Mouse (Mus musculus): Measurements from ENCODE around the gene Dpf3. TPM values are rescaled to one million over a fixed set of nuclear protein-coding genes. Genes with fewer than 3 reads are reported as not detected.

Dpf3 gene
- polyA plus RNA-seq, 1 experiment = 0.52 TPM

GRCm38 (mm10) chr12:83502190-83502589 is 14.7 kb upstream of the Dpf3 start:
- no peak for TF ChIP-seq SRF (IDR thresholded peaks at IDR 0.05; ENCODE audit: control insufficient read depth, insufficient read length, low read depth)
- no peak for TF ChIP-seq TCF12 (IDR thresholded peaks at IDR 0.05; ENCODE audit: insufficient read depth, poor library complexity, severe bottlenecking)
- no peak for TF ChIP-seq MYOG (IDR thresholded peaks at IDR 0.05; ENCODE audit: control insufficient read depth in 1 of 3, insufficient read depth in 1 of 3, insufficient read length in 2 of 3, low read depth in 2 of 3)
- no peak for TF ChIP-seq POLR2A (IDR thresholded peaks at IDR 0.05; ENCODE audit: insufficient read length, low read depth)
- no peak for TF ChIP-seq E2F4 (IDR thresholded peaks at IDR 0.05; ENCODE audit: insufficient read depth)
- no peak for TF ChIP-seq CEBPB (IDR thresholded peaks at IDR 0.05; ENCODE audit: insufficient read depth, poor library complexity, severe bottlenecking)
- TF ChIP-seq TCF3 (IDR thresholded peaks at IDR 0.05; ENCODE audit: insufficient read length, low read depth) = no peak
- no peak for TF ChIP-seq USF1 (IDR thresholded peaks at IDR 0.05; ENCODE audit: low read depth)
- no peak for TF ChIP-seq POLR2AphosphoS2 (IDR thresholded peaks at IDR 0.05; ENCODE audit: insufficient read length, low read depth)
- no peak for TF ChIP-seq MYOD1 (IDR thresholded peaks at IDR 0.05; ENCODE audit: control insufficient read depth in 1 of 3, insufficient read length in 2 of 3, low read depth in 2 of 3)
- TF ChIP-seq REST (IDR thresholded peaks at IDR 0.05; ENCODE audit: insufficient read depth, insufficient read length) = no peak
- TF ChIP-seq MAX (IDR thresholded peaks at IDR 0.05; ENCODE audit: low read depth) = no peak
- H3K4me2 ChIP-seq (ENCODE audit: low read depth) = peak overlapping the region; percentile 64
- no peak overlapping the region for H3K4me3 ChIP-seq
- no peaks in the 10 kb centered on the region for H3K36me3 ChIP-seq (ENCODE audit: control insufficient read depth, insufficient read depth)
- peaks cover 20% of the 10 kb centered on the region for H3K27me3 ChIP-seq (ENCODE audit: control insufficient read depth, insufficient read depth, insufficient read length)
- H3K79me2 ChIP-seq (ENCODE audit: control insufficient read depth, insufficient read depth) = no peaks in the 10 kb centered on the region
- no peak overlapping the region for H3ac ChIP-seq (ENCODE audit: control insufficient read depth, insufficient read length)

DNA sequence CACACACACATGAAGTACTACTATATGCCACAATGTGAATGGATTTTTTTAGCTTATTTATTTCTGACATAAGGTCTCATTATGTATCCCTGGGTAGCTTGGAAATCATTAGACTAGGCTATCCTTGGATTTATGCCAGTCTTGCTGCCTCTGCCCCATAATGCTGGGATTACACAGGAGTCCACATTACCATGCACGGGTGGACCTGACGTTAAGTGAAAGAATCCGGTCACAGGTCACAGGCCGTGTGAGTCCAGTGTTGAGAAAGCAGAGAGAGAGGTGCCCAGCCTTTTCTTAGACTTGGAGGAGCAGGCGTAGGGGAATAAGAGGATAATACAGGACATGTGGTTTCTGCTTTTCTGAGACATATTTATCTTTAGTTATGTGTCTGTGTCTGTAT is 11.7 kb upstream of the Dpf3 start:
- H3ac ChIP-seq (ENCODE audit: control insufficient read depth, insufficient read length) = no peak overlapping the region
- H3K27me3 ChIP-seq (ENCODE audit: control insufficient read depth, insufficient read depth, insufficient read length) = peaks cover 15% of the 10 kb centered on the region
- no peak for TF ChIP-seq USF1 (IDR thresholded peaks at IDR 0.05; ENCODE audit: low read depth)
- TF ChIP-seq E2F4 (IDR thresholded peaks at IDR 0.05; ENCODE audit: insufficient read depth) = no peak
- TF ChIP-seq CEBPB (IDR thresholded peaks at IDR 0.05; ENCODE audit: insufficient read depth, poor library complexity, severe bottlenecking) = no peak
- TF ChIP-seq MYOG (IDR thresholded peaks at IDR 0.05; ENCODE audit: control insufficient read depth in 1 of 3, insufficient read depth in 1 of 3, insufficient read length in 2 of 3, low read depth in 2 of 3) = no peak
- TF ChIP-seq MYOD1 (IDR thresholded peaks at IDR 0.05; ENCODE audit: control insufficient read depth in 1 of 3, insufficient read length in 2 of 3, low read depth in 2 of 3) = no peak
- TF ChIP-seq POLR2AphosphoS2 (IDR thresholded peaks at IDR 0.05; ENCODE audit: insufficient read length, low read depth) = no peak
- no peak for TF ChIP-seq TCF3 (IDR thresholded peaks at IDR 0.05; ENCODE audit: insufficient read length, low read depth)
- TF ChIP-seq REST (IDR thresholded peaks at IDR 0.05; ENCODE audit: insufficient read depth, insufficient read length) = no peak
- TF ChIP-seq TCF12 (IDR thresholded peaks at IDR 0.05; ENCODE audit: insufficient read depth, poor library complexity, severe bottlenecking) = no peak
- TF ChIP-seq SRF (IDR thresholded peaks at IDR 0.05; ENCODE audit: control insufficient read depth, insufficient read length, low read depth) = no peak
- no peak for TF ChIP-seq MAX (IDR thresholded peaks at IDR 0.05; ENCODE audit: low read depth)
- no peak for TF ChIP-seq POLR2A (IDR thresholded peaks at IDR 0.05; ENCODE audit: insufficient read length, low read depth)
- no peaks in the 10 kb centered on the region for H3K36me3 ChIP-seq (ENCODE audit: control insufficient read depth, insufficient read depth)
- H3K4me2 ChIP-seq (ENCODE audit: low read depth) = no peak overlapping the region
- H3K4me3 ChIP-seq = no peak overlapping the region
- no peaks in the 10 kb centered on the region for H3K79me2 ChIP-seq (ENCODE audit: control insufficient read depth, insufficient read depth)

- H3ac ChIP-seq (ENCODE audit: control insufficient read depth, insufficient read length) = no peak overlapping the region
- no peak overlapping the region for H3K4me3 ChIP-seq
- H3K79me2 ChIP-seq (ENCODE audit: control insufficient read depth, insufficient read depth) = no peaks in the 10 kb centered on the region
- H3K27me3 ChIP-seq (ENCODE audit: control insufficient read depth, insufficient read depth, insufficient read length) = peaks cover 28% of the 10 kb centered on the region
- TF ChIP-seq MAX (IDR thresholded peaks at IDR 0.05; ENCODE audit: low read depth) = no peak
- TF ChIP-seq E2F4 (IDR thresholded peaks at IDR 0.05; ENCODE audit: insufficient read depth) = no peak
- no peak for TF ChIP-seq REST (IDR thresholded peaks at IDR 0.05; ENCODE audit: insufficient read depth, insufficient read length)
- no peak for TF ChIP-seq USF1 (IDR thresholded peaks at IDR 0.05; ENCODE audit: low read depth)
- TF ChIP-seq MYOD1 (IDR thresholded peaks at IDR 0.05; ENCODE audit: control insufficient read depth in 1 of 3, insufficient read length in 2 of 3, low read depth in 2 of 3) = no peak
- no peak for TF ChIP-seq TCF3 (IDR thresholded peaks at IDR 0.05; ENCODE audit: insufficient read length, low read depth)
- no peak for TF ChIP-seq CEBPB (IDR thresholded peaks at IDR 0.05; ENCODE audit: insufficient read depth, poor library complexity, severe bottlenecking)
- no peak for TF ChIP-seq SRF (IDR thresholded peaks at IDR 0.05; ENCODE audit: control insufficient read depth, insufficient read length, low read depth)
- no peak for TF ChIP-seq POLR2A (IDR thresholded peaks at IDR 0.05; ENCODE audit: insufficient read length, low read depth)
- TF ChIP-seq TCF12 (IDR thresholded peaks at IDR 0.05; ENCODE audit: insufficient read depth, poor library complexity, severe bottlenecking) = no peak
- no peak for TF ChIP-seq POLR2AphosphoS2 (IDR thresholded peaks at IDR 0.05; ENCODE audit: insufficient read length, low read depth)
- no peak overlapping the region for H3K4me2 ChIP-seq (ENCODE audit: low read depth)
- no peaks in the 10 kb centered on the region for H3K36me3 ChIP-seq (ENCODE audit: control insufficient read depth, insufficient read depth)
Measured at GRCm38 (mm10) chr12:83497959-83498358, 10.4 kb upstream of the Dpf3 start.

DNA sequence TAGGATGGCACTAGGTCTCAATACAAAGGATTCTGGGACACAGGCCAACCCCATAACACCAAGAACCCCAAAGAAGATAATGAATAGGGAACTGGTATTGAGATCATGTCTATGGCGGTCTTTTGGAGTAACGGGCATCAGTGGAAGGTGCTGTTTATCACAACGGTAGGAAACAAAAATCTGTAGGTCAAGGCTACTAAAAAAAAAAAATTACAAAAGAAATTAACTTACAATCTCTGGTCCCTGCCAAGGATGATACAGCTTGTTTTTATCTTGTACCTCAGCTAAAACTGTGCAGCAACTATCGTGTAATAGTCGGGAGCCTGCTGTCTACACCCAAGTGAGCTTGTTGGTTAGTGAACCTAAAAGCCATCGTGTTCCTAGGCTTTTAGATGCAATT is 9.2 kb upstream of the Dpf3 start:
- H3K4me3 ChIP-seq = no peak overlapping the region

More for the DNA sequence above, 9.2 kb upstream of the Dpf3 start:
- no peaks in the 10 kb centered on the region for H3K79me2 ChIP-seq (ENCODE audit: control insufficient read depth, insufficient read depth)
- H3K4me2 ChIP-seq (ENCODE audit: low read depth) = no peak overlapping the region
- no peaks in the 10 kb centered on the region for H3K36me3 ChIP-seq (ENCODE audit: control insufficient read depth, insufficient read depth)
- H3K27me3 ChIP-seq (ENCODE audit: control insufficient read depth, insufficient read depth, insufficient read length) = peaks cover 28% of the 10 kb centered on the region
- H3ac ChIP-seq (ENCODE audit: control insufficient read depth, insufficient read length) = no peak overlapping the region
- TF ChIP-seq MYOD1 (IDR thresholded peaks at IDR 0.05; ENCODE audit: control insufficient read depth in 1 of 3, insufficient read length in 2 of 3, low read depth in 2 of 3) (no peak), REST (IDR thresholded peaks at IDR 0.05; ENCODE audit: insufficient read depth, insufficient read length) (no peak), SRF (IDR thresholded peaks at IDR 0.05; ENCODE audit: control insufficient read depth, insufficient read length, low read depth) (no peak), MYOG (IDR thresholded peaks at IDR 0.05; ENCODE audit: control insufficient read depth in 1 of 3, insufficient read depth in 1 of 3, insufficient read length in 2 of 3, low read depth in 2 of 3) (no peak), TCF3 (IDR thresholded peaks at IDR 0.05; ENCODE audit: insufficient read length, low read depth) (no peak), TCF12 (IDR thresholded peaks at IDR 0.05; ENCODE audit: insufficient read depth, poor library complexity, severe bottlenecking) (no peak), POLR2AphosphoS2 (IDR thresholded peaks at IDR 0.05; ENCODE audit: insufficient read length, low read depth) (no peak), POLR2A (IDR thresholded peaks at IDR 0.05; ENCODE audit: insufficient read length, low read depth) (no peak), E2F4 (IDR thresholded peaks at IDR 0.05; ENCODE audit: insufficient read depth) (no peak), USF1 (IDR thresholded peaks at IDR 0.05; ENCODE audit: low read depth) (no peak), CEBPB (IDR thresholded peaks at IDR 0.05; ENCODE audit: insufficient read depth, poor library complexity, severe bottlenecking) (no peak), MAX (IDR thresholded peaks at IDR 0.05; ENCODE audit: low read depth) (no peak)
